Mouse (Mus musculus): ENCODE data around the gene Zfand3. TPM values are rescaled to one million over a fixed set of nuclear protein-coding genes. Genes with fewer than 3 reads are reported as not detected.

Gene Zfand3
- polyA plus RNA-seq, 1 experiment: 111 TPM

DNA sequence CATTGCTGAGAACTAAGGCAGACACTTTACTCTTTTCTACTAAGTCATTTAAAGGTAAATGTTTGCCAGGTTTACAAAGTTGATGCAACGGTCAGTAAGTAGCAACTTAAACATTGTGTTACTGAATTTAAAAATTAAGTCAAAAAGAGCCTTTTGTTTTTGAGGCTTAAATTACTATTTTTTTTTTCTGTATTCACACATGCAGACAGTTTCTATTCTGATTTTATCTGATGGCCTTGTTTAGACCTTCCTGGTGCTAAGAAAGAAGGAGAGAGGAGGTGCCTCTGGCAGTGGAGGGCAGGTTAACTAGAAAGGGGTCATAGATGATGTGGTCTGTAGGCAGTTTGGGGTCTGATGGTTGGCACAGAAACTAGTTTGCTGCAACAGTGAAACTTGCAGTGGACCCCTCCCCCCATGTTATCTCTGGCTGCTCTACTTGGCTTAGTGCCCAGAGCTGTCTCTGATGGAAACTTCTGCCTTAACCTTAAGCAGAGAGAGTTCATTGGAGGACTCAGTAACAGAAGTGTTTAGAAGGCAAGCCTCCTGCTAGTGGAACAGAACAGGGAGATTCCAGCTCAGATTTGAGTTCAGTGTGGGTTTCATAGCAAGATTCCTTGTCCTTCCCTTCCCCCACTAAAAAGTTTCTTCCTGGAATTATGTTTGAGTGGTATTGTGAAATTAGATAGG is 23.0 kb downstream of the Zfand3 start:
- TF ChIP-seq CTCF (conservative IDR thresholded peaks at IDR 0.05; ENCODE audit: insufficient read depth, insufficient read length, low read depth, low read length) (no peak), POLR2A (IDR thresholded peaks at IDR 0.05; ENCODE audit: low read depth, low read length) (no peak)
- Histone ChIP-seq H3K27ac (ENCODE audit: insufficient read depth, low read depth, low read length) (peak overlapping the region; percentile 39; the same call in 1 of the 2 replicates), H3K4me1 (ENCODE audit: control insufficient read depth, insufficient read depth, low read length) (peaks cover 40% of the 10 kb centered on the region), H3K27me3 (replicated peaks; ENCODE audit: control insufficient read depth, insufficient read depth, low read length) (no peaks in the 10 kb centered on the region), H3K36me3 (ENCODE audit: control insufficient read depth, insufficient read depth, low read length) (no peaks in the 10 kb centered on the region), H3K4me3 (ENCODE audit: insufficient read depth, low read depth, low read length) (no peak overlapping the region)
- DNase-seq: peak; percentile 77
- 8% methylated on average over 1 of the region's 1 CpGs for WGBS

DNA sequence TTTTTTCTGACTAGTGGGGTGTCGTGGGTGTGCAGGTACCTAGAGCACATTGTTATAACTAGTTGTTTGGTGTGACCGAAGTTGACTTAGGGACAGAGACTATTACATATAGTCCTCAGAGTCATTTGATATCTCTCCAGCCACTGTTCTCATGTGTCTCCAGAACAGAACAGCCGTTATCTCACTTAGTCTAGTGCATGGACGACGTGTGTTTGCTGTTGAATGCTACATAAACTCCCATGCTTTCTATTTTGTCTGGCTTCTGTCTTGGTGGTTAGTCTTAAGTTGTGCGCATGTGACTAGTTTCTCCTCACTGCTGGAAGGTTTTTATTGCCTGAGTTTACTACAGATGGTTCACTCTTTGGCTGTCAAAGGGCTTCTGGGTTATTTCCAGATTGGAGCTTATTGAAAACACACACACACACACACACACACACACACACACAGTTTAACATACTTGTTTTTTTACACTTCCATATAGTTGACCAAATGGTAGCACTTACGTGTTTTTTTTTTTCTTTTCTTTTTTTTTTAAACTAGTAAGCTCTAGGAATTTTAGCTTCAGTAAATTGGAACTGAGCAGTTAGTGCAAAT is 25.2 kb downstream of the Zfand3 start:
- no peak for DNase-seq

DNA sequence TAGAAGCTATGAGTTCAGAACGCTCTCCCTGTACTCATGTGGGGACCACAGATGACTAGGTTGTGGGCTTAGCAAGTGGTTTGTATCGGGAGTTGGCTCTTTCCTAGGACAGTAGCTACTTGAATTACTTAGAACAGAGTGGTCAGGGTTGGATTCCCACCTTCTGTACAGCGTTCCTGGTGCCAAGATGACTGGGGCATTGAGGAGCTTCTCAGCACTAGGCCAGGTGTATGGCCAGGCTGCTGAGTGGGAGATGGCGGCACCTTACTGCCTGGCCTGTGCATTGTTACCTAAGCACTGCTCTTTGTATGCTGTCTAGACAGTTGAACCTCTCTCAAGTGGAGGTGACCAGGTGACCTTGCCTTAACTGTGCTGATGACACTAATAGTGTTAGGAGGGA is 28.3 kb downstream of the Zfand3 start:
- DNase-seq: no peak
- no peak for TF ChIP-seq POLR2A (IDR thresholded peaks at IDR 0.05; ENCODE audit: low read depth, low read length)
- no peak for TF ChIP-seq CTCF (conservative IDR thresholded peaks at IDR 0.05; ENCODE audit: insufficient read depth, insufficient read length, low read depth, low read length)
- WGBS: 87% methylated on average over 4 of the region's 4 CpGs

More for the DNA sequence above, 25.2 kb downstream of the Zfand3 start:
- Histone ChIP-seq H3K36me3 (ENCODE audit: control insufficient read depth, insufficient read depth, low read length) (no peaks in the 10 kb centered on the region), H3K27ac (ENCODE audit: insufficient read depth, low read depth, low read length) (no peak overlapping the region), H3K4me3 (ENCODE audit: insufficient read depth, low read depth, low read length) (no peak overlapping the region), H3K4me1 (ENCODE audit: control insufficient read depth, insufficient read depth, low read length) (peaks cover 42% of the 10 kb centered on the region), H3K27me3 (replicated peaks; ENCODE audit: control insufficient read depth, insufficient read depth, low read length) (no peaks in the 10 kb centered on the region)
- no peak for TF ChIP-seq CTCF (conservative IDR thresholded peaks at IDR 0.05; ENCODE audit: insufficient read depth, insufficient read length, low read depth, low read length)
- TF ChIP-seq POLR2A (IDR thresholded peaks at IDR 0.05; ENCODE audit: low read depth, low read length): no peak
- 54% methylated on average over 7 of the region's 7 CpGs for WGBS

DNA sequence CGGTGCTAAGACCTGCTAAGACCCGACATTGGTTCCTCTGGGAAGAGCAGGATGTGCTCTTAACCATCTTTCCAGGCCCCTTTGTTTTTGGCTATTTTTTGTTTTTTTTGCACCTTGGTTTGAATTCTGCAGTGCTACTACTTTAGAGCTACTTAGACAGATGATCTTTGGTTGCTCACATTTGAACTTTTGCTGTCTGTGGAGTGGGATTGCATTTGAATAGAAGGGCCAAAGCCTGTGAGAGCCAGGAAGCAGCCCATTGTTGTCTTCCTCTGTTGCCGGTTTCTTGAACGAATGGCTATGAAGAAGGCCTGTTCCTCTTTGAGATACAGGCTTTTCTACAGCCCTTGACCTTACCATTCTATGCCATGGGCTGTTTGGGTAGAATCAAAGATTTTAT is 29.5 kb downstream of the Zfand3 start:
- TF ChIP-seq POLR2A (IDR thresholded peaks at IDR 0.05; ENCODE audit: low read depth, low read length): no peak
- no peak for TF ChIP-seq CTCF (conservative IDR thresholded peaks at IDR 0.05; ENCODE audit: insufficient read depth, insufficient read length, low read depth, low read length)
- Histone ChIP-seq H3K36me3 (ENCODE audit: control insufficient read depth, insufficient read depth, low read length) (no peaks in the 10 kb centered on the region), H3K4me3 (ENCODE audit: insufficient read depth, low read depth, low read length) (no peak overlapping the region), H3K4me1 (ENCODE audit: control insufficient read depth, insufficient read depth, low read length) (peaks cover 17% of the 10 kb centered on the region), H3K27ac (ENCODE audit: insufficient read depth, low read depth, low read length) (no peak overlapping the region), H3K27me3 (replicated peaks; ENCODE audit: control insufficient read depth, insufficient read depth, low read length) (no peaks in the 10 kb centered on the region)
- WGBS: 62% methylated on average over 4 of the region's 4 CpGs
- DNase-seq: no peak

More for the DNA sequence above, 28.3 kb downstream of the Zfand3 start:
- Histone ChIP-seq H3K4me1 (ENCODE audit: control insufficient read depth, insufficient read depth, low read length) (peaks cover 28% of the 10 kb centered on the region), H3K36me3 (ENCODE audit: control insufficient read depth, insufficient read depth, low read length) (no peaks in the 10 kb centered on the region), H3K27ac (ENCODE audit: insufficient read depth, low read depth, low read length) (no peak overlapping the region), H3K4me3 (ENCODE audit: insufficient read depth, low read depth, low read length) (no peak overlapping the region), H3K27me3 (replicated peaks; ENCODE audit: control insufficient read depth, insufficient read depth, low read length) (no peaks in the 10 kb centered on the region)

DNA sequence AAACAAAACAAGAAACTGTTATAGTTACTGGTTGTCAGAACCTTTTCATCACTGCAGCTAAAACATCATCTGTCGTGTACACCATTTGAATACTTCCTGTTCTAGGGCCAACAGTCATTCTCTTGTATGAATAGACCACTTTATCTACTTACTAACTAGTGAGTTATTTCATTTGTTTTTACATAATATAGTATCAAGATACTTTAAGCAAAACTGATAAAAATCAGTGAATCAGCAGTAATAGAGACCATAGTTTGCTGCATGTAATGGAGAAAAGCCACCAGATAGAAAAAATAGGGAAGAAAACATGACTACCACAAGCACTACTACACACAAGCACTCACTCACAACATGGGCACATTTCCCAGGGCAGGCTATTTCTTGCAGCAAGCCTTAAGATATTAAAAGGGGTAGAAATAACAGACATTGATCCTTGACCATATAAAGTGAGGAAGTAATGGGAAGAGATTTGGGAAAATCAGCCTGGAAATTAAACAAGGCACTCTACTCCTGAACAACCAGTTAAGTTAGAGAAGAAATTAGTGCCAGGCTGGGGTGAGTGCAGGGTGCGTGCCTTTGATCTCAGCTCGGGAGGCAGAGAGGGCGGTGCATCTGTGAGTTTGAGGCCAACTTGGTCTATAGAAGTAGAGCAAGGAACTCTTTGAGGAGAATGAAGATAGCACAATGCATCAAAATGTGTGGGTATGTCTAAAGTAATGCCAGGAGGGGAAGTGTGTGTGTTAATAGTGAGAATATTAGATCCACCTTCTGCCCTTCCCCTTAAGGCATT is 30.9 kb downstream of the Zfand3 start:
- no peak for TF ChIP-seq CTCF (conservative IDR thresholded peaks at IDR 0.05; ENCODE audit: insufficient read depth, insufficient read length, low read depth, low read length)
- no peak for TF ChIP-seq POLR2A (IDR thresholded peaks at IDR 0.05; ENCODE audit: low read depth, low read length)
- Histone ChIP-seq H3K27ac (ENCODE audit: insufficient read depth, low read depth, low read length) (no peak overlapping the region), H3K4me3 (ENCODE audit: insufficient read depth, low read depth, low read length) (no peak overlapping the region), H3K27me3 (replicated peaks; ENCODE audit: control insufficient read depth, insufficient read depth, low read length) (no peaks in the 10 kb centered on the region), H3K36me3 (ENCODE audit: control insufficient read depth, insufficient read depth, low read length) (no peaks in the 10 kb centered on the region), H3K4me1 (ENCODE audit: control insufficient read depth, insufficient read depth, low read length) (peaks cover 7% of the 10 kb centered on the region)
- no peak for DNase-seq
- 65% methylated on average over 4 of the region's 4 CpGs for WGBS

DNA sequence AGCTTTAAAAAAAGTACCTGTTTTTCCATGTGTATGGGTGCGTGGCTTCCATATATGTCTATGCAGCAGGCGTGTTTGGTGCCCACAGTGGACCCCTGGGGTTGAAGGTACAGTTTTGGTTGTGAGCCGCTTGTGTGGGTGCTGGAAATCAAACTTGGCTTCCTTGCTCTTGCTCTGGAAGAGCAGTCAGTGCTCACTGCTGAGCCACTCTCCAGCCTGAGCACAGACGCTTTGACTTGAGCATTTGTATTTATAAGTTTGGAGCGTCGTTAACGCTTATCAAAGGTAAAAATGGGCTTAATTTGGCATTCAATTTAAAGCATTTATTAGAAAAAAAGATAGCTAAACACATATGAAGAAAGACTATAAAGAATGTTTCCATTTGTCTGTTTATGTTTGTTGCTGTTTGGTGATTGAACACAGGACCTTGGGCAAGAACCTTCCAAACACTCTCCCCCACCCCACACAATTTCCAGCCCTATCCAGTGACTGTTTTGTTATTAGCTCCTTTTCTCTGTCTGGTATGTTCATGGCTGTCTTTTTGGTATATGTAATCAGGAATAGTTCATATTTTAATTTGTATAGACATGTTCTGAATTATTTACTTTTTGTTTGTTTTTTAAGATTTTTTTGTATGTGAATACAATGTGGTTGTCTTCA is 38.8 kb downstream of the Zfand3 start:
- H3K27me3 ChIP-seq (replicated peaks; ENCODE audit: control insufficient read depth, insufficient read depth, low read length): no peaks in the 10 kb centered on the region
- H3K36me3 ChIP-seq (ENCODE audit: control insufficient read depth, insufficient read depth, low read length): no peaks in the 10 kb centered on the region
- 87% methylated on average over 7 of the region's 7 CpGs for WGBS
- DNase-seq: no peak
- no peak overlapping the region for H3K27ac ChIP-seq (ENCODE audit: insufficient read depth, low read depth, low read length)
- TF ChIP-seq CTCF (conservative IDR thresholded peaks at IDR 0.05; ENCODE audit: insufficient read depth, insufficient read length, low read depth, low read length): no peak
- no peak for TF ChIP-seq POLR2A (IDR thresholded peaks at IDR 0.05; ENCODE audit: low read depth, low read length)
- H3K4me3 ChIP-seq (ENCODE audit: insufficient read depth, low read depth, low read length): no peak overlapping the region
- peaks cover 22% of the 10 kb centered on the region for H3K4me1 ChIP-seq (ENCODE audit: control insufficient read depth, insufficient read depth, low read length)

All from kidney, adult 2 months (tissue).